Mouse (Mus musculus) kidney, postnatal 10 days (tissue): ENCODE data around the gene Ppfibp1.
"Not testable (repeated sequence)": the region's sequence is repeated elsewhere in the genome, so short reads cannot be mapped to it uniquely, and the experiment has no call there.

Experiments
- DNase-seq: peaks from one replicate; pipeline ENCODE4 v3.0.0; 2021; ENCODE audit warnings: mixed read lengths

Gene Ppfibp1

GRCm38 (mm10) chr6:146887958-146888659, at the start of gene Ppfibp1:
Ppfibp1 (plus strand) TSS chr6:146888487.
- DNase-seq, result peak; percentile 98

- no peak for DNase-seq
These were observed 49.4 kb upstream of the Ppfibp1 start for GRCm38 (mm10) chr6:146838863-146839262.

GRCm38 (mm10) chr6:146844867-146845266, 43.4 kb upstream of the Ppfibp1 start:
- no peak for DNase-seq

- DNase-seq, result no peak
These were observed 42.9 kb upstream of the Ppfibp1 start for GRCm38 (mm10) chr6:146845347-146845746.

GRCm38 (mm10) chr6:146845961-146846750, 42.1 kb upstream of the Ppfibp1 start:
- DNase-seq, result no peak

GRCm38 (mm10) chr6:146847402-146847801, 40.9 kb upstream of the Ppfibp1 start:
- no peak for DNase-seq

- no peak for DNase-seq
These were observed 40.0 kb upstream of the Ppfibp1 start for GRCm38 (mm10) chr6:146848281-146848680.

- no peak for DNase-seq
These were observed 38.2 kb upstream of the Ppfibp1 start, which contains the start of gene Smco2 for GRCm38 (mm10) chr6:146850050-146850449. Smco2 (plus strand) TSS chr6:146850104.

GRCm38 (mm10) chr6:146851916-146852315, 36.4 kb upstream of the Ppfibp1 start:
- DNase-seq, result no peak

GRCm38 (mm10) chr6:146852739-146853138, 35.5 kb upstream of the Ppfibp1 start:
- no peak for DNase-seq

GRCm38 (mm10) chr6:146855185-146855584, 33.1 kb upstream of the Ppfibp1 start:
- DNase-seq, result no peak

- DNase-seq, result no peak
These were observed 30.9 kb upstream of the Ppfibp1 start for GRCm38 (mm10) chr6:146857386-146857785.

- DNase-seq, result no peak
These were observed 25.1 kb upstream of the Ppfibp1 start for GRCm38 (mm10) chr6:146863154-146863553.

- not testable (repeated sequence) for DNase-seq
These were observed 23.9 kb upstream of the Ppfibp1 start for GRCm38 (mm10) chr6:146864370-146864769.

- no peak for DNase-seq
These were observed 22.6 kb upstream of the Ppfibp1 start for GRCm38 (mm10) chr6:146865701-146866100.

- no peak for DNase-seq
These were observed 16.3 kb upstream of the Ppfibp1 start for GRCm38 (mm10) chr6:146871975-146872374.

- DNase-seq, result no peak
These were observed 13.9 kb upstream of the Ppfibp1 start for GRCm38 (mm10) chr6:146874415-146874814.

- no peak for DNase-seq
These were observed 11.5 kb upstream of the Ppfibp1 start for GRCm38 (mm10) chr6:146876820-146877219.

- no peak for DNase-seq
These were observed 10.8 kb upstream of the Ppfibp1 start for GRCm38 (mm10) chr6:146877425-146878045.

GRCm38 (mm10) chr6:146878926-146879325, 9.4 kb upstream of the Ppfibp1 start:
- DNase-seq, result no peak

- DNase-seq, result no peak
These were observed 8.4 kb upstream of the Ppfibp1 start for GRCm38 (mm10) chr6:146879856-146880255.

GRCm38 (mm10) chr6:146880296-146880695, 8.0 kb upstream of the Ppfibp1 start:
- no peak for DNase-seq

GRCm38 (mm10) chr6:146881896-146882770, 6.2 kb upstream of the Ppfibp1 start:
- DNase-seq, result no peak
